Mouse (Mus musculus): Measurements from ENCODE around the gene Pomc. TPM values are rescaled to one million over a fixed set of nuclear protein-coding genes. Genes with fewer than 3 reads are reported as not detected.
"Not testable (repeated sequence)": the region's sequence is repeated elsewhere in the genome, so short reads cannot be mapped to it uniquely, and the experiment has no call there.

The Pomc gene
- polyA plus RNA-seq, 1 experiment from 2014 or later, result 2.6 TPM

DNA sequence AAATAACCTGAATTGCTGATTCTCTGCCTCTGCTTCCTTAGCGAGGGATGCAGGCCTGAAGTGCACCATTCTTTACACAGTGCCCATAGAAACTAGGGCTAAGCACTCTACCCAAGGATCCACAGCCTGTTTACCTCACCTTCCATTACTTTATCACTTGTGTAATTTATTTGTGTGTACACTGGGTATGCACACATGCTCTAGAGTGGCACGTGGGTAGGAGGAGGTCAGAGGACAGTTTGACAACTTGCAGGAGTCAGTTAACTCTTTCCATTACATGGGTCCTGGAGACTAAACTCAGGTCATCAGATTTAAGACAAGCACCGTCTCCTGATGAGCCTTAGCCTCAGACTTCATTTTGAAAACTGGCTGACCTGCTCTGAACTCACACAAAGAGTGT lies 36.2 kb upstream of the Pomc start:
- no peaks in the 10 kb centered on the region for H3K9me3 ChIP-seq (ENCODE audit: control insufficient read depth, low read length)
- 46% methylated on average over 3 of the region's 3 CpGs for WGBS
- H3K9ac ChIP-seq (ENCODE audit: low read length), result no peak overlapping the region
- H3K27me3 ChIP-seq (ENCODE audit: control insufficient read depth, insufficient read depth, low read depth, low read length), result no peaks in the 10 kb centered on the region
- H3K4me3 ChIP-seq (ENCODE audit: low read length), result no peak overlapping the region
- no peak overlapping the region for H3K4me2 ChIP-seq (ENCODE audit: low read depth, low read length)
- H3K4me1 ChIP-seq (replicated peaks; ENCODE audit: control insufficient read depth, insufficient read depth, low read length), result peaks cover 5% of the 10 kb centered on the region; the same call in 1 of the 2 replicates
- no peak overlapping the region for H3K27ac ChIP-seq (ENCODE audit: low read length)
- no peaks in the 10 kb centered on the region for H3K36me3 ChIP-seq (ENCODE audit: control insufficient read depth, insufficient read depth, low read length)
- ATAC-seq (ENCODE audit: low read depth), result no peak

DNA sequence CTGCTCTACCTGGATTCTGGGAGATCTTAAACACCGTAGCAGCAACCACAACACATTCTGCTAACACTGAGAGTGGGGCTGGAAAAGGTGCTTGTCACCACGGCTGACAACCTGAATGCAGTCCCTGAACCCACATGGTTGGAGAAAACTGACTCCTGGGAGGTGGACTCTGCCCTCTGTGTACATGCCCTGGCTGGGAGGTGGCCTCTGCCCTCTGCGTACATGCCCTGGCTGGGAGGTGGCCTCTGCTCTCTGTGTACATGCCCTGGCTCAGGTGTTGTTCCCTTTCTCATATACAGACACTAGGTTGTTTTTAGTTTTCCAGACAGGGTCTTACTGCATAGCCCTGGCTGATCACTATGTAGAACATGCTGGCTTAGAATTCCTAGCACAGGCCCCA lies 35.3 kb upstream of the Pomc start:
- Histone ChIP-seq H3K27me3 (ENCODE audit: control insufficient read depth, insufficient read depth, low read depth, low read length) (no peaks in the 10 kb centered on the region), H3K4me2 (ENCODE audit: low read depth, low read length) (no peak overlapping the region), H3K4me3 (ENCODE audit: low read length) (no peak overlapping the region), H3K9ac (ENCODE audit: low read length) (no peak overlapping the region), H3K4me1 (replicated peaks; ENCODE audit: control insufficient read depth, insufficient read depth, low read length) (0 out of 2 replicates have a peak, but pooled peaks cover 2% of the 10 kb centered on the region), H3K9me3 (ENCODE audit: control insufficient read depth, low read length) (no peaks in the 10 kb centered on the region), H3K36me3 (ENCODE audit: control insufficient read depth, insufficient read depth, low read length) (no peaks in the 10 kb centered on the region), H3K27ac (ENCODE audit: low read length) (no peak overlapping the region)
- no peak for ATAC-seq (ENCODE audit: low read depth)
- 69% methylated on average over 3 of the region's 3 CpGs for WGBS

DNA sequence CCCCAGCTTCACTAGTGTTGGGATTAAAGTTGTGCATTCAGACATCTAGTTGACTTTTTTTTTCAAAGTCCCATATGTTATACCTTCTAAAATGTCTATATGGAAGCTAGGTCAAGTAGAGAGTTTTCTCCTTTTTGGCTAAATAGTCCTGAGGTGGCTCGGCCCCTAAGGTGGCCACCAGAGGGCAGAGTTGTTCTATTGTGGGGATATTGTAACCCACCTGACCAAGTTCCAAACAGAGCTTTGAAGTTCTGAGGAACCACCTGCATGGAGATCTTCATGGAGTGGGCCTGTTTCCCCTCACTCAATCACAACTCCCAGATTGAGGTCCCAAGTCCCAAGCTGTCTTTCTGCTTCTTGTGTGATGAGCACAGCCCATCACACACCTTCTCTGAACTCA lies 28.6 kb upstream of the Pomc start:
- Histone ChIP-seq H3K9ac (ENCODE audit: low read length) (no peak overlapping the region), H3K4me1 (replicated peaks; ENCODE audit: control insufficient read depth, insufficient read depth, low read length) (no peaks in the 10 kb centered on the region), H3K9me3 (ENCODE audit: control insufficient read depth, low read length) (no peaks in the 10 kb centered on the region), H3K4me3 (ENCODE audit: low read length) (no peak overlapping the region), H3K36me3 (ENCODE audit: control insufficient read depth, insufficient read depth, low read length) (no peaks in the 10 kb centered on the region), H3K4me2 (ENCODE audit: low read depth, low read length) (no peak overlapping the region), H3K27ac (ENCODE audit: low read length) (no peak overlapping the region), H3K27me3 (ENCODE audit: control insufficient read depth, insufficient read depth, low read depth, low read length) (no peaks in the 10 kb centered on the region)
- ATAC-seq (ENCODE audit: low read depth), result peak; percentile 36; the same call in 1 of the 2 replicates
- WGBS, result 0% methylated on average over 1 of the region's 1 CpGs

DNA sequence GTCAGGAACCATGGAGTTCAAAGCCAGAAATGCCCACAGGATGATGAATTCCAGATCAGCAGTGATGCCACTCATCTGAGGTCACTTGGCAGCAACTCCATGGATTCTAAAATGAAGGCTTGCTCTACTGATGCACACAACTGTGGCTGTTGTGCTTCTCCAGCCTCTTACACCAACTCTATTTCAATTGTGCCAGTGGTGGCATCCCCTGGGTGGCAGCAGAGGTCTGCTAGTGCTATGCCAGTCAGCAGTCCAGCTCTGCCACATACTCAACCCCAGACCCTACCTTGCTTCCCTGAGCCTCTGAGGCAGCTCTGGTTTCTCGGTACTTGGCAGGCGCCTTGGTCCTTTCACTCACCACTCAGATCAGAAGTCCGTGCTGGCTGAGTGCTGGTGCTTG lies 25.9 kb upstream of the Pomc start:
- ATAC-seq (ENCODE audit: low read depth), result no peak
- no peaks in the 10 kb centered on the region for H3K36me3 ChIP-seq (ENCODE audit: control insufficient read depth, insufficient read depth, low read length)
- no peaks in the 10 kb centered on the region for H3K27me3 ChIP-seq (ENCODE audit: control insufficient read depth, insufficient read depth, low read depth, low read length)
- no peaks in the 10 kb centered on the region for H3K9me3 ChIP-seq (ENCODE audit: control insufficient read depth, low read length)
- no peak overlapping the region for H3K4me2 ChIP-seq (ENCODE audit: low read depth, low read length)
- no peak overlapping the region for H3K4me3 ChIP-seq (ENCODE audit: low read length)
- H3K4me1 ChIP-seq (replicated peaks; ENCODE audit: control insufficient read depth, insufficient read depth, low read length), result no peaks in the 10 kb centered on the region
- no peak overlapping the region for H3K27ac ChIP-seq (ENCODE audit: low read length)
- H3K9ac ChIP-seq (ENCODE audit: low read length), result no peak overlapping the region
- WGBS, result 64% methylated on average over 3 of the region's 3 CpGs

DNA sequence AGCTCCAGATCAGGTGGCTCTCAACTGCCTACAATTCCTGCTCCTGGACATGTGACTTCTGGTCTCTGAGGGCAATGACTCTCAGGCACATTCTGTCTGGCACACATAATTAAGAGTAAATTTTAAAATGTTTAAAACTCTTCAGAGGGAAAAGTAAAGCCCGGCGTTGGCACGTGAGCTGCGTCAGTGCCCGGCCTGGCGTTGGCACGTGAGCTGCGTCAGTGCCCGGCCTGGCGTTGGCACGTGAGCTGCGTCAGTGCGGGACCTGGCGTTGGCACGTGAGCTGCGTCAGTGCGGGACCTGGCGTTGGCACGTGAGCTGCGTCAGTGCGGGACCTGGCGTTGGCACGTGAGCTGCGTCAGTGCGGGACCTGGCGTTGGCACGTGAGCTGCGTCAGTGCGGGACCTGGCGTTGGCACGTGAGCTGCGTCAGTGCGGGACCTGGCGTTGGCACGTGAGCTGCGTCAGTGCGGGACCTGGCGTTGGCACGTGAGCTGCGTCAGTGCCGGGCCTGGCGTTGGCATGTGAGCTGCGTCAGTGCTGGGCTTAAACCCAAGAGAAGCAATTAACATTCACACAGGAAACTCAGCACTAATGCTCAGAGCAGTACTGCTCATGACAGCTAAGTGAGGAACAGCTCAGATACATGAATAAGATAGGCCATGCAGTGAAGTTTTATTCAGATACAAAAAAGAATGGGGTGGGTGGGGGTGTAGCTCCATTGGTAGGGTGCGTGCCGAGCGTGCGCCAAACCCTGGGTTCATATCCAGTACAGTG lies 24.5 kb upstream of the Pomc start:
- H3K36me3 ChIP-seq (ENCODE audit: control insufficient read depth, insufficient read depth, low read length); H3K4me2 ChIP-seq (ENCODE audit: low read depth, low read length); H3K9ac ChIP-seq (ENCODE audit: low read length); H3K4me1 ChIP-seq (replicated peaks; ENCODE audit: control insufficient read depth, insufficient read depth, low read length); H3K4me3 ChIP-seq (ENCODE audit: low read length); ATAC-seq (ENCODE audit: low read depth); H3K27ac ChIP-seq (ENCODE audit: low read length); H3K27me3 ChIP-seq (ENCODE audit: control insufficient read depth, insufficient read depth, low read depth, low read length); H3K9me3 ChIP-seq (ENCODE audit: control insufficient read depth, low read length): not testable (repeated sequence)
- WGBS, result 81% methylated on average over 30 of the region's 47 CpGs

DNA sequence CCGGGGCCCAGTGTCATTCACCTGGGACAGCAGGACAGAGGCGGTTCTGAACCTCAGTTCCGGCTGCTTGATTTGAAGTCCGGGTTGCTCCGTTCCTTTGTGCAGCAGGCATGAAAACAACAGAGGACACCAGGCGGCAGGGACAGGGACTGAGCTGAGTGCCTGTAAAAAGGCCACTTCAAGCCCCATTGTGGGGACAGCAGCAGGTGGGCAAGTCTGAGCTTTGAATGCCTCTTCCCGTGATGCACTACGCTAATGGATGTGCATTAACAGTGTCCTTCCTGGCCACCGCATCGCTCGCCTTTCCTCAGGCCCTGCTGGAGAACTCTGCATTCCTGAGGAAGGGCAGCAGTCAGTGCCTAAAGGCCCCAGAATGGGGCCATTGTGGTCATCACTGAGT lies 12.7 kb upstream of the Pomc start:
- 42% methylated on average over 11 of the region's 11 CpGs for WGBS
- H3K4me1 ChIP-seq (replicated peaks; ENCODE audit: control insufficient read depth, insufficient read depth, low read length), result no peaks in the 10 kb centered on the region
- H3K4me2 ChIP-seq (ENCODE audit: low read depth, low read length), result no peak overlapping the region
- no peaks in the 10 kb centered on the region for H3K36me3 ChIP-seq (ENCODE audit: control insufficient read depth, insufficient read depth, low read length)
- no peaks in the 10 kb centered on the region for H3K27me3 ChIP-seq (ENCODE audit: control insufficient read depth, insufficient read depth, low read depth, low read length)
- no peaks in the 10 kb centered on the region for H3K9me3 ChIP-seq (ENCODE audit: control insufficient read depth, low read length)
- no peak overlapping the region for H3K27ac ChIP-seq (ENCODE audit: low read length)
- no peak overlapping the region for H3K9ac ChIP-seq (ENCODE audit: low read length)
- ATAC-seq (ENCODE audit: low read depth), result no peak
- H3K4me3 ChIP-seq (ENCODE audit: low read length), result no peak overlapping the region

DNA sequence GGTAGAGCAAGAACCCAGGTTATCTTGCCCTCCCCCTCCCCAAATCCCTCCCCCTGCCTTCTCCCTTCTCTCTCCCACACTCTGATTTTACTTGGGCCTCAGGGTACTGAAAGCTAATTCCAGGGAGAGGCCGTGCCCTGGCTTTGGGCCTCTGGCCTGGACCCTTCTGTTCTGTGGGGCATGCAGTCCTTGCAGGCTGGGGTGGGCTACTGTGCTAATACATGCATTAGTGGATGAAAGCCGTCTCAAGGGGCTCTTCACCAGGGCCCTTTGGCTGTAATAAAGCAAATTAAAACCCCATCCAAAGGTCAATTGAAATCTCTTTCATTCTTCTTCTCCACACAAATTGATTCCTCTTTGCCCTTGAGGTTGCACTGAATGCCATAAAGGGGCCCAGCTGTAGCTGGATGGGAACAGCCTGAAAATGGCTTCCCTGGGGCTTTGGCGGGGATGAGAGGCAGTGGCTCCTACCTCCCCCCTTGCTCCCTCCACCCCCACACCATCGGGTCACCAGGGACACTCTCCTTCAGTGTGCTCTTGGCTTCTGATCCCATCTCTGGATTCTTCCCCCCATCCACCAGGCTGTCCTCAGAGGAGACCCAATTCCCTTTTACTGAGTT lies 10.2 kb upstream of the Pomc start:
- H3K9me3 ChIP-seq (ENCODE audit: control insufficient read depth, low read length), result no peaks in the 10 kb centered on the region
- H3K27me3 ChIP-seq (ENCODE audit: control insufficient read depth, insufficient read depth, low read depth, low read length), result no peaks in the 10 kb centered on the region
- no peak for ATAC-seq (ENCODE audit: low read depth)
- no peak overlapping the region for H3K4me3 ChIP-seq (ENCODE audit: low read length)
- H3K4me1 ChIP-seq (replicated peaks; ENCODE audit: control insufficient read depth, insufficient read depth, low read length), result no peaks in the 10 kb centered on the region
- no peak overlapping the region for H3K4me2 ChIP-seq (ENCODE audit: low read depth, low read length)
- H3K36me3 ChIP-seq (ENCODE audit: control insufficient read depth, insufficient read depth, low read length), result no peaks in the 10 kb centered on the region
- H3K27ac ChIP-seq (ENCODE audit: low read length), result no peak overlapping the region
- WGBS, result 48% methylated on average over 4 of the region's 4 CpGs
- no peak overlapping the region for H3K9ac ChIP-seq (ENCODE audit: low read length)

DNA sequence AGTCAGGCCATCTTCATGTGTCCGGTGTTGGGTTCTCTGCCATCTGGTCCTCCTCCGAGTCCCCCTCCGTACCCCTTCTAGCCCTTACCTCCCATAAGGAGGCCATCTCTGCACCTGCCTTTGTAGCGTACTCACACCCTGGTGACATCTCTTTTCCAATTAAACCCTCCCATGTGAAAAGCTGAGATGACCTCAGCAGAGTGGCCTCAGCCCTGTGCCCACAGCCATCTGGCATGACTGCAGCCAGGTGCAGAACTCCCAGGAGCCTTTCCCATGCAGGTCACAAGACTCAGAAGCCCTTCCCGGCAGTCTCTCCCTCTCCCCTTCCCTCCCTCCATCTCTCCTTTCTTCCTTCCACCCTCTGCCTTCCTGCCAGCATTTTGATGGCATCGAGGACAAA lies 7.2 kb upstream of the Pomc start:
- Histone ChIP-seq H3K36me3 (ENCODE audit: control insufficient read depth, insufficient read depth, low read length) (no peaks in the 10 kb centered on the region), H3K4me2 (ENCODE audit: low read depth, low read length) (no peak overlapping the region), H3K4me3 (ENCODE audit: low read length) (no peak overlapping the region), H3K27ac (ENCODE audit: low read length) (no peak overlapping the region), H3K4me1 (replicated peaks; ENCODE audit: control insufficient read depth, insufficient read depth, low read length) (no peaks in the 10 kb centered on the region), H3K27me3 (ENCODE audit: control insufficient read depth, insufficient read depth, low read depth, low read length) (no peaks in the 10 kb centered on the region), H3K9ac (ENCODE audit: low read length) (no peak overlapping the region), H3K9me3 (ENCODE audit: control insufficient read depth, low read length) (no peaks in the 10 kb centered on the region)
- ATAC-seq (ENCODE audit: low read depth), result no peak
- 67% methylated on average over 6 of the region's 6 CpGs for whole genome bisulfite sequencing

DNA sequence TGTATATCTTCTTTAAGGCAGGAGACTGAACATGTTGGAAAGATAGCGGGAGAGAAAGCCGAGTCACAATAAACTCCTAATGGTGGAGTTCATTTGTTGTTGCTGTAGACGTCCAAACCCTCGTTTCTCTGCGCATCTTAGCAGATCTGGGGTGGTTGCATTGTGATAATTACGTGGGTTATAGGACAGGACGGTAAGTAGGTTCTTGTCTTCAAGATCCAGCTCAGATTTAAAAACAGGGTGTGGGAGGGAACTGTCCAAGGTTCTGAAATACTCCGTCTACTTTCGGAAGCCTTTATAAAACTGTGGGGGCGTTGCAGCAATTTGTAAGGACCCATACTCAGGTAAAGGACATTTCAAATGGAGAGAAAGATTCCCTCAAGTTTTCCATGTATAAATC lies 620 bp downstream of the Pomc start:
- 26% methylated on average over 10 of the region's 10 CpGs for WGBS
- ATAC-seq (ENCODE audit: low read depth), result no peak

More for the DNA sequence above, 620 bp downstream of the Pomc start:
- H3K9ac ChIP-seq (ENCODE audit: low read length), result no peak overlapping the region
- no peaks in the 10 kb centered on the region for H3K9me3 ChIP-seq (ENCODE audit: control insufficient read depth, low read length)
- H3K36me3 ChIP-seq (ENCODE audit: control insufficient read depth, insufficient read depth, low read length), result no peaks in the 10 kb centered on the region
- no peak overlapping the region for H3K4me3 ChIP-seq (ENCODE audit: low read length)
- H3K4me1 ChIP-seq (replicated peaks; ENCODE audit: control insufficient read depth, insufficient read depth, low read length), result peaks cover 4% of the 10 kb centered on the region; the same call in 1 of the 2 replicates
- H3K4me2 ChIP-seq (ENCODE audit: low read depth, low read length), result no peak overlapping the region
- H3K27ac ChIP-seq (ENCODE audit: low read length), result no peak overlapping the region
- peaks cover 11% of the 10 kb centered on the region for H3K27me3 ChIP-seq (ENCODE audit: control insufficient read depth, insufficient read depth, low read depth, low read length)

All from lung, embryonic 16.5 days (tissue).